Mouse (Mus musculus): ENCODE results near the gene Pcnt. TPM values are rescaled to one million over a fixed set of nuclear protein-coding genes. Genes with fewer than 3 reads are reported as not detected.

The Pcnt gene
- polyA plus RNA-seq, 1 experiment from 2014 or later = 5.9 TPM

DNA sequence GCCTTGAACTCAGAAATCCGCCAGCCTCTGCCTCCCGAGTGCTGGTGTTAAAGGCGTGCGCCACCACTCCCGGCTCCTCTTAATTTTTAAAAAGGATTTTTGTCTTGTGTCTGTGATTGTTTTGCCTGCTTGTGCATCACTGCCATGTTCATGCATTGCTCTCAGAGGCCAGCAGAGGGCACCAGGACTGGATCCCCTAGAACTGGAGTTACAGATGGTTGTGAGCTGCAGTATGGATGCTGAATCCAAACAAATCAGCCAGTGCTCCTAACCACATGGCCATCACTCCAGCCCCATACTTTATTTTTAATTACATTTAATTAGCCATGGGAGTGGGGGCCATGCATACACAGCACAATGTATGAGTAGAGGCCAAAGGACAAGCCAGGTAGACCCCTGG is 12.7 kb upstream of the Pcnt start:
- no peak for ATAC-seq (ENCODE audit: low FRiP score)
- no peak overlapping the region for H3K9ac ChIP-seq (replicated peaks)
- no peaks in the 10 kb centered on the region for H3K4me1 ChIP-seq
- H3K9me3 ChIP-seq (replicated peaks) = no peaks in the 10 kb centered on the region
- peaks cover under 1% of the 10 kb centered on the region; the same call in 1 of the 2 replicates for H3K36me3 ChIP-seq
- no peak overlapping the region for H3K27ac ChIP-seq (replicated peaks)
- no peaks in the 10 kb centered on the region for H3K27me3 ChIP-seq (replicated peaks)
- 75% methylated on average over 5 of the region's 5 CpGs for WGBS
- H3K4me2 ChIP-seq = no peak overlapping the region
- H3K4me3 ChIP-seq (replicated peaks) = no peak overlapping the region

DNA sequence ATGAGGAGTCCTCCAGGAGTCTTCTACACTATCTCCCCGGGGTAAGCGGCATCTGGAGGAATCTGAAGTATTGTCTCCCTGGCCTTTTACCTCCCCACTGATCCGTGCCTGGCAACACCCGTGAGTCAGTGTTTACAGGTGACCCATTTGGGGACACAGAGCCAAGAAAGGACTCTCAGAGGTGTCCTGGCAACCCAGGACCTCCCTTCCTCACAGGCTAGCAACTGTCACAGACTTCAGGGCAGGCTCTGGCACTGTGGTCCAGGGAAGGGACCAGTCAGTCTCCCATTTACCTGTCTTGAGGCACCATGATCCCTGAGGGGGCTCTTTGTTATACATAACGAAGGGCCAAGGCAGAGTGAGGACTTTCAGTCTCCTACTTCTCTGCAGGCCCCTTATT is 6.3 kb upstream of the Pcnt start, which contains the start of gene 2610028H24Rik:
TSS of gene 2610028H24Rik (plus strand) at position 231 of the 400 bp plus-strand sequence.
- H3K4me2 ChIP-seq = no peak within 1 kb of the TSS
- ATAC-seq (ENCODE audit: low FRiP score) = no peak
- 58% methylated on average over 5 of the region's 5 CpGs for WGBS

DNA sequence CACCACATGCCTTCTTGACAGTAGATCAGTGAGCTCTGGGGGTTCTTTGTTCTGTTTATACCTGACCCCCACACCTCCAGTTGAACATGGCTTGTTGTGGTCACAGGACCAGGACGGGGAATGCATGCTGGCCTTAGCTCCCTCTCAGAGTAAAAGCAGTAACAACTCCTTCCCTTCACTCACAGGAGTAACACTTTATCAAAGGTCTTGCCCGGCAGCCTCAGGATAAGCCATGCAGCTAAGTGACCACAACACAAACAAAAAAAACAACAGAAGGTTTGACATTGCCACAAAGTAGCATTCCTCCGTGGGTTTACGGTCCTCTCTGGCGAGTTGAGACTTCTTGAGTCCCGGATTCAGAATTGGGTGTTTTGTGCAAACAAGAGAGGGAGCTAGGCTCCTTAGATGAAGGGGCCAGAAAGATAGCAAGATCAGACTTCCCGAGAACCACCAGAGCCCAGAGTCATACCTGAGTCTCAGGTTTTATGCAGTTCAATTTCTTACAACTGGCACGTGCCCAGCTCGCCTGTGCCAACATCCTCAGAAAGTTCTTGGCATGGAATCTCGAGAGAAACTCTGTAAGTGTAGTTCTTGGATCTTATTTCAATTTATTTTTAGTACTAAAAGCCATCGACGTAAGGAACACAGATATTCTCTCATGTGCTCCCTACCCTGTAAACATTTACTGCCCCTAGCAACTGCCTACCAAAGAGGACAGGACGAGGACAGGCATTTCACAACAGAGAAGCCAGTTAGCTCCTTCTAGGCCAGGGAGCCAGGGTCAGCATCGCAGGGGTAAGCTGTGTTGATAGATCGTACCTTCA is 5.0 kb upstream of the Pcnt start:
- H3K4me1 ChIP-seq = peaks cover 10% of the 10 kb centered on the region
- H3K36me3 ChIP-seq = no peaks in the 10 kb centered on the region
- H3K4me3 ChIP-seq (replicated peaks) = no peak overlapping the region
- H3K9ac ChIP-seq (replicated peaks) = no peak overlapping the region
- 84% methylated on average over 15 of the region's 15 CpGs for WGBS
- no peaks in the 10 kb centered on the region for H3K27me3 ChIP-seq (replicated peaks)
- H3K4me2 ChIP-seq = no peak overlapping the region
- H3K9me3 ChIP-seq (replicated peaks) = no peaks in the 10 kb centered on the region
- no peak for ATAC-seq (ENCODE audit: low FRiP score)
- no peak overlapping the region for H3K27ac ChIP-seq (replicated peaks)

More for the DNA sequence above, 6.3 kb upstream of the Pcnt start, which contains the start of gene 2610028H24Rik:
- Histone ChIP-seq H3K36me3 (no peaks in the 10 kb centered on the region), H3K27ac (replicated peaks) (no peak within 1 kb of the TSS), H3K4me1 (no peaks in the 10 kb centered on the region), H3K27me3 (replicated peaks) (no peaks in the 10 kb centered on the region), H3K4me3 (replicated peaks) (no peak within 1 kb of the TSS), H3K9me3 (replicated peaks) (no peaks in the 10 kb centered on the region), H3K9ac (replicated peaks) (no peak within 1 kb of the TSS)

DNA sequence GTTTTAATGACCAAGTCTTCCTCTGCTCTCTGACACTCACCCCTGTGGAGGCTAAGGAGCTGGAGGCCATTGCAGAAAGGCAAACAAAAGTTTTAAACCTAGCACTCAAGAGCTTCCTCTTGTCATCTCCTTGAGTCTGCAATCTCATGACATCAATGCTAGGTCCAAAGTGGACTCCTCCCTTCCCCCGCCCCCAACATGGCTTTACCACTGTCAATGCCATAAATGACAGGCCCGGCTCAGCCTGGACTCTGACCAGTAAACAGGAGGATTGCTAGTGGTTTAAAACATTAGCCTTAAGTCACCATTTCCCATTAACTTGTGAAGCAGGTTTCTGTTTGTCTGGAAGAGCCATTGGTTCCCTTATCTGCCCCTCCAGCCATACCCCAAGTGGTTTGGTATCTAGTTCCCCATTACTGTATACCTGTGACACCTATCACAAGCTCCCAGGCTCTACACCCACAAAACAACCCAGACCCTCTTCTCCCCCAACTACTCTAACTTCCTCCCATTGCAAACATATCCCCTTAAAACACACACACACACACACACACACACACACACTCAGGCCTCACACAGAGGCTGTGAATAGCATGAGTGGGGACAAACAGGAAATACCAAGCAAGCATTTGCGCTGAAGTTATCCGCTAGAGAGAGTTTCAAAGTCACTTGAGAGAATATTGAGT is 3.6 kb upstream of the Pcnt start:
- no peak overlapping the region for H3K4me3 ChIP-seq (replicated peaks)
- ATAC-seq (ENCODE audit: low FRiP score) = no peak
- H3K4me1 ChIP-seq = peaks cover 18% of the 10 kb centered on the region
- no peaks in the 10 kb centered on the region for H3K9me3 ChIP-seq (replicated peaks)
- H3K27ac ChIP-seq (replicated peaks) = no peak overlapping the region
- no peak overlapping the region for H3K9ac ChIP-seq (replicated peaks)
- H3K27me3 ChIP-seq (replicated peaks) = no peaks in the 10 kb centered on the region
- H3K4me2 ChIP-seq = no peak overlapping the region
- WGBS = 77% methylated on average over 4 of the region's 4 CpGs
- H3K36me3 ChIP-seq = no peaks in the 10 kb centered on the region

DNA sequence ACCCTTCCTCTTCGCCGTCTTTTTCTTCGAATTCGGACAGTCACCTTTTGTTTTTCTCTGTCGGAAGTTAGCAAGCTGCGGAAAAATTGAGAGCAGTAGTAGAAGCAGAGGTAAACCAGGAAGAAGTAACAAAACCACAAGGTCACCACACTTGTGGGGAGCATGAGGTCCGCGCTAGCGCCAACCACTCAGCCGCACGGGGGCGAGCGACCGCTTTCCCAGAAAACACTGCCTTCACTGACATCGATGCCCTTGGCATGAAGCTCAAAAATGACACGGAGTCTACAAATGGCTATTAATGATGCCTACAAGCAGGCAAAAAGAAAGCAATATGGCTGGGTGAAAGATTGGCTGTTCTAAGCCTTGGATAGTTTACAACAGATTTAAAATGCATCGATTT is 2.3 kb downstream of the Pcnt start, which contains the start of gene AC141477.1:
TSS of gene AC141477.1 (minus strand) at position 164 of the 400 bp plus-strand sequence.
- H3K9ac ChIP-seq (replicated peaks) = no peak within 1 kb of the TSS
- no peak for ATAC-seq (ENCODE audit: low FRiP score)

DNA sequence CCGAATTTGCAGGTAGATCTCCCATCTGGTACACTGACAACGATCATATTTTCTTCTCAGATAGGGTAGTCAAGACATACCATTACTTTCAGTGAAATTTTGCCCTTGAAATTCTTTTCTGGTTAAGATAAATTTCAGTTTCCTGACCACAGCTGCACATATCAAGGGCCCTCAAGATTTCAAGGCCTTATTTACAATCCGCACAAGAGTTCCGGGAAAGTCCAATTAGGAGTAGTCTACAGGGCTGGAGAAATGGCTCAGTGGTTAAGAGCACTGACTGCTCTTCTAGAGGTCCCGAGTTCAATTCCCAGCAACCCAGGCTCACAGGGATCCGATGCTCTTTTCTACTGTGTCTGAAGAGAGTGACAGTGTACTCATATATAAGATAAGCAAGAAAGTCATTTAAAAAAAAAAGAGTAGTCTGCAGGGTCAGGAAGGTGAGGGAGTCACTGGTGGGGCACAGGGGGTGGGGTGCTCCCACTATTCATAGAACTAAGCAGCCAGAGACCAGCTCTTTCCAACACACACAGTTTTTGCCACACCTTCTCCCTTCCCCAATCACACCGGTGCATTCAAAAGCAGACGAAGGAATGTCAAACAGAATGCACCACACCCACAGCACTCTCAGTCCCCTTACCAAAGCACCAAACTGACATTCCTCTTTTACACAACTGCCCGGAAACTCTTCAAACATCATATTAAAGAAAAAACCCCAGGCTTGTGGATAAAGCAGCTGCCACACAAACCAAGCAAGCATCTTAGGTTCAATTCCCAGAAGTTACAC is 3.3 kb downstream of the Pcnt start:
- peaks cover 56% of the 10 kb centered on the region for H3K36me3 ChIP-seq
- H3K27ac ChIP-seq (replicated peaks) = no peak overlapping the region
- H3K4me2 ChIP-seq = no peak overlapping the region
- WGBS = 96% methylated on average over 9 of the region's 9 CpGs
- no peak overlapping the region for H3K9ac ChIP-seq (replicated peaks)
- ATAC-seq (ENCODE audit: low FRiP score) = no peak
- H3K27me3 ChIP-seq (replicated peaks) = no peaks in the 10 kb centered on the region
- no peak overlapping the region for H3K4me3 ChIP-seq (replicated peaks)
- H3K4me1 ChIP-seq = peaks cover 22% of the 10 kb centered on the region
- H3K9me3 ChIP-seq (replicated peaks) = no peaks in the 10 kb centered on the region

More for the DNA sequence above, 2.3 kb downstream of the Pcnt start, which contains the start of gene AC141477.1:
- H3K36me3 ChIP-seq = peaks cover 47% of the 10 kb centered on the region
- no peaks in the 10 kb centered on the region for H3K27me3 ChIP-seq (replicated peaks)
- WGBS = 95% methylated on average over 17 of the region's 17 CpGs
- H3K4me2 ChIP-seq = no peak within 1 kb of the TSS
- no peak within 1 kb of the TSS for H3K4me3 ChIP-seq (replicated peaks)
- H3K4me1 ChIP-seq = peaks cover 22% of the 10 kb centered on the region
- no peaks in the 10 kb centered on the region for H3K9me3 ChIP-seq (replicated peaks)
- no peak within 1 kb of the TSS for H3K27ac ChIP-seq (replicated peaks)

DNA sequence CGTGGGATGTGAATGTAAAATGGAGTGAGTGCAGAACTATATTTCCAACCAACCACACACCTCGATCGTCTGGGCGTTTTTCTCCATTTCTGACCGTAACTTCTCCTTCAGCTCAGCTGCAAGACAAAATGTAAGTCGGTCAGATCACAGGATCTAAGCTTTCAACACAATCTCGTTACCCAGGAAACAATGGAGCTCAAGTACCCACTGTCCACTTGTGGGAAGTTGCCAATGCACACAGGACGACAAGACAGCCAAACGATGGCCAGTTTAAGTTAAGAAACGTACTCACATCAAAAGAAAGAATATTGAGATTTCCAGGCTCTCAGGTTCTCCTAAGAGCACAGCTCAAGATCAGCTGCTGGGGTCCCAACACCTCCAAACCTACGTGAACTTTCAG is 8.7 kb downstream of the Pcnt start:
- H3K4me1 ChIP-seq = no peaks in the 10 kb centered on the region
- no peak overlapping the region for H3K27ac ChIP-seq (replicated peaks)
- no peaks in the 10 kb centered on the region for H3K9me3 ChIP-seq (replicated peaks)
- H3K27me3 ChIP-seq (replicated peaks) = no peaks in the 10 kb centered on the region
- H3K4me2 ChIP-seq = no peak overlapping the region
- 98% methylated on average over 11 of the region's 11 CpGs for WGBS
- no peak for ATAC-seq (ENCODE audit: low FRiP score)
- H3K4me3 ChIP-seq (replicated peaks) = no peak overlapping the region
- H3K9ac ChIP-seq (replicated peaks) = no peak overlapping the region
- H3K36me3 ChIP-seq = peaks cover 91% of the 10 kb centered on the region

DNA sequence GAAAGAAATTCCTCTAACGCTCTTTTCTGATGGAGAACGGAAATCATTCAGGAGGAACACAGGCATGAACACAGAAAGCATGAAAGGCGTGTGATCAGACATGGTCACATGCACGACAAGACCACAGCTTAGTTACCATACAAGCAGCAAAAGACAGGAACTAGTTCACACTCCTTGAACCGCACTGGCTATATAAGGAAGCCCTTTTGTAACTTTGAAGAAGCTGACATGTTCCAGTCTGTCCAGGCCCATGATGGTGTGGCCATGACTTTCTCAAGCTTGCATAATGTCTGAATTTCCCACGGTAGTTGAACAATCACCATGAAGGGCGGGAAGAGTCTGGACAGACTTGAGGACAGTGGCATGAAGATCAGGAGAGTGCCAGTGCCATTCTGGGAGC is 16.9 kb downstream of the Pcnt start:
- H3K4me1 ChIP-seq = no peaks in the 10 kb centered on the region
- no peak overlapping the region for H3K4me2 ChIP-seq
- no peak for ATAC-seq (ENCODE audit: low FRiP score)
- no peaks in the 10 kb centered on the region for H3K27me3 ChIP-seq (replicated peaks)
- H3K27ac ChIP-seq (replicated peaks) = no peak overlapping the region
- no peak overlapping the region for H3K9ac ChIP-seq (replicated peaks)
- H3K36me3 ChIP-seq = peaks cover 76% of the 10 kb centered on the region
- H3K9me3 ChIP-seq (replicated peaks) = no peaks in the 10 kb centered on the region
- no peak overlapping the region for H3K4me3 ChIP-seq (replicated peaks)
- WGBS = 97% methylated on average over 7 of the region's 7 CpGs

DNA sequence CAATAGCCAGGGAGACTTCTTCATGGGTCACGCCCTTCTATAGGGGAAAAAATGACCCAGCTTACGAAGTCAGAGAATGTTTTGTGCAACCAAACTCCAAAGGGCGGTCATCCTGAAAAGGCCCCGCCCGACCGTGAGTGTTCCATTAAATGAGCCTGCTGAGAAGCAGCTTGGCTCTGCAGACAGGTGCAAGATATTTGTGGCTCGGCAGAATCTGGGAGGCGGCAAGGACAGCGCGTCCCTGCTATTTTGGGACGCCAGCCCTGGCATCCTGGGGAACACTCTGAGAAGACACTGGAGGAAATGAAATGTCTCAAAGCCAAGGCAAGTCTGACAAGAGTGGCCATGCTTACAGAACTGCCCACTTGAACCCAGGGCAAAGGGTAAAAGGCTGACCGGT is 25.8 kb downstream of the Pcnt start:
- H3K36me3 ChIP-seq = peaks cover 84% of the 10 kb centered on the region
- no peak overlapping the region for H3K9ac ChIP-seq (replicated peaks)
- no peaks in the 10 kb centered on the region for H3K27me3 ChIP-seq (replicated peaks)
- no peaks in the 10 kb centered on the region for H3K9me3 ChIP-seq (replicated peaks)
- H3K4me3 ChIP-seq (replicated peaks) = no peak overlapping the region
- H3K4me2 ChIP-seq = no peak overlapping the region
- no peak for ATAC-seq (ENCODE audit: low FRiP score)
- H3K27ac ChIP-seq (replicated peaks) = no peak overlapping the region
- no peaks in the 10 kb centered on the region for H3K4me1 ChIP-seq
- 91% methylated on average over 12 of the region's 12 CpGs for WGBS

DNA sequence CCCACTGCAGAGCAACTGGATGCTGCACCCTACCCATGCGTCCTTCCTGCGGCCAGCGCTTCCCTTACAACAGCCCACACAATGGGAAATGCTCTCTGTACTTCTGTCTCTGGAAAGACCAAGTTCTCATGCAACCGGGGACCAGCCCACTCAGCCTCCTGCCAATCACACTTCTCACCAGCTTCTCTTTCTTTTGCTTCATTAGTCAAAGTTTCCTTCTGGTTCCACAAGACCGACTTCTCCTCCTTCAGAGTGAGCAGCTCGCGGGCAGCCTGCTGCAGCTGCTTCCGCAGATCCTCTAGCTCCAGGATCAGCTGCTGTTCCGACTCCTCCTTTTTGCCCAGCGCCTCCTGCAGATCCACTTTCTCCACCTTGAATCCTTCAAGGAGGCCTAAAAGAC is 34.1 kb downstream of the Pcnt start:
- Histone ChIP-seq H3K27me3 (replicated peaks) (no peaks in the 10 kb centered on the region), H3K9me3 (replicated peaks) (no peaks in the 10 kb centered on the region), H3K4me2 (no peak overlapping the region), H3K4me3 (replicated peaks) (no peak overlapping the region), H3K4me1 (no peaks in the 10 kb centered on the region), H3K36me3 (peaks cover 79% of the 10 kb centered on the region), H3K9ac (replicated peaks) (no peak overlapping the region), H3K27ac (replicated peaks) (no peak overlapping the region)
- 96% methylated on average over 10 of the region's 10 CpGs for WGBS
- no peak for ATAC-seq (ENCODE audit: low FRiP score)

DNA sequence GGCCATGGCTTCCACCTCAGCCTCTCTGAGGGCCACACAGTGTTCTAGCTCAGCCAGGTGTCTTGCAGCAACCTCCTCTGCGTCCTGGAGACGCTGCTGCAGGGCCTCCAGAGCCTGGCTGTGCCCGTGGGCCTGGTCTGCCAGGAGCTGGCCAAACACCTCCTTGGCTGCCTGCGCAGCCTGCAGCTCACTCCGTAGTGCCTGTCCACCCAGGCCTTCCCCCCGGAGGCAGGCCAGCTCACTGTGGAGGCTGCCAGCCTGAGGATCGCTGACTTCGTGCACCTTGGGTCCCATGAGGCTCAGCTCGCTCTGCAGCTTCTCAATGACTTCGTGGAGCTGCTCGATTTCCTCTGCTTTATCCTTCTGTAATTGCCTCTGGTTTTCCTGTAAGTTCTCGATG is 50.0 kb downstream of the Pcnt start:
- H3K4me3 ChIP-seq (replicated peaks) = no peak overlapping the region
- WGBS = 95% methylated on average over 12 of the region's 12 CpGs
- no peaks in the 10 kb centered on the region for H3K27me3 ChIP-seq (replicated peaks)
- no peak overlapping the region for H3K27ac ChIP-seq (replicated peaks)
- no peaks in the 10 kb centered on the region for H3K9me3 ChIP-seq (replicated peaks)
- no peak overlapping the region for H3K4me2 ChIP-seq
- H3K9ac ChIP-seq (replicated peaks) = no peak overlapping the region
- no peaks in the 10 kb centered on the region for H3K4me1 ChIP-seq
- peaks cover 45% of the 10 kb centered on the region for H3K36me3 ChIP-seq
- ATAC-seq (ENCODE audit: low FRiP score) = no peak

All from neural tube, embryonic 15.5 days (tissue).